Mouse (Mus musculus): ENCODE data around the gene Pmm1. TPM values are rescaled to one million over a fixed set of nuclear protein-coding genes. Genes with fewer than 3 reads are reported as not detected.

Gene Pmm1
- polyA plus RNA-seq, 1 experiment from 2014 or later: 37.7 TPM

DNA sequence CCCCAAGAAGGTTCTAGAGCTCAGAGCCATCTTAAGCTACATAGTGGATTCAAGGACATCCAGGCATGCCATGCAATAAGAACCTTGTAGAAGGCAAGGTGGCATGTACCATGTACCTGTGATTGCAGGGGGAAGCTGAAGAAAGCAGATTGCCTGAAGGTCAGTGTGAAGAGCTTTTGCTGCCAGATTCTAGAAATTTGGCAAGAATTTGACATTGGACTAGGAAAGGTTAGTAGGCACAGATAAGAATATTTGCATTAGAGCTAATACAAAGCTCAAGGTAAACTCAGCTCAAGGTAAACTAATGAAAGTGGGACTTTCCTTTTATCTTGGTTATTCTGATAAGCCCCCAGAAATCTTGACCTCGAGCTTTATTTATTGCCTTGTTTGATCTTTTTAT lies 3.5 kb upstream of the Pmm1 start:
- H3K4me2 ChIP-seq (ENCODE audit: low read depth, low read length): no peak overlapping the region
- 26% methylated on average over 1 of the region's 1 CpGs for WGBS
- peaks cover 5% of the 10 kb centered on the region for H3K4me1 ChIP-seq (replicated peaks; ENCODE audit: control insufficient read depth, insufficient read depth, low read length)
- H3K9ac ChIP-seq (ENCODE audit: low read length): no peak overlapping the region
- H3K4me3 ChIP-seq (ENCODE audit: low read length): no peak overlapping the region
- no peak for ATAC-seq (ENCODE audit: low read depth)
- no peaks in the 10 kb centered on the region for H3K36me3 ChIP-seq (ENCODE audit: control insufficient read depth, insufficient read depth, low read length)
- H3K27ac ChIP-seq (ENCODE audit: low read length): no peak overlapping the region
- H3K9me3 ChIP-seq (ENCODE audit: control insufficient read depth, low read length): no peaks in the 10 kb centered on the region
- H3K27me3 ChIP-seq (ENCODE audit: control insufficient read depth, insufficient read depth, low read depth, low read length): no peaks in the 10 kb centered on the region

DNA sequence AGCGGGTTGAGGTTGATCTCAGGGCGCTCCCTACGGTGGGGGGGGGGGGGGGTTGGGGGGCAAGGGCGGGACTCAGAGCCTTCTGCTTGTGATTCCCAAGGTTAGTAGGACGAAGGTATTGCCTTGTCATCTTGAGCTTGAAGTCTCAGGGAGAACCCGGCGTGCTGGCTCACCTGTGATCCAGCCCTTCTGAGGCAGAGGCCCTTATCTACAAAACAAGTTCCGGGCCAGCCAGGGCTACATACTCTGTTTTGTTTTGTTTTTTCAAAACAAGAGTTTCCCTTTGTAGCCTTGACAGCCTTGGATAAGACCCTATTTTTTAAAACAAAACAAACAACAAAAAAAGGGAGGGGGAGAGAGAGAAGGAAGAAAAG lies 335 bp upstream of the Pmm1 start:
- Histone ChIP-seq H3K27ac (ENCODE audit: low read length) (no peak overlapping the region), H3K36me3 (ENCODE audit: control insufficient read depth, insufficient read depth, low read length) (peaks cover 4% of the 10 kb centered on the region; the same call in 1 of the 2 replicates), H3K4me2 (ENCODE audit: low read depth, low read length) (peak overlapping the region; percentile 96), H3K4me3 (ENCODE audit: low read length) (peak overlapping the region; percentile 68), H3K4me1 (replicated peaks; ENCODE audit: control insufficient read depth, insufficient read depth, low read length) (peaks cover 5% of the 10 kb centered on the region), H3K27me3 (ENCODE audit: control insufficient read depth, insufficient read depth, low read depth, low read length) (no peaks in the 10 kb centered on the region), H3K9ac (ENCODE audit: low read length) (peak overlapping the region; percentile 56), H3K9me3 (ENCODE audit: control insufficient read depth, low read length) (no peaks in the 10 kb centered on the region)
- WGBS: 0% methylated on average over 4 of the region's 8 CpGs
- no peak; the same call in 1 of the 2 replicates for ATAC-seq (ENCODE audit: low read depth)

- no peak overlapping the region for H3K4me3 ChIP-seq (ENCODE audit: low read length)
- H3K9ac ChIP-seq (ENCODE audit: low read length): no peak overlapping the region
- no peaks in the 10 kb centered on the region for H3K27me3 ChIP-seq (ENCODE audit: control insufficient read depth, insufficient read depth, low read depth, low read length)
- no peak overlapping the region for H3K27ac ChIP-seq (ENCODE audit: low read length)
- WGBS: 77% methylated on average over 3 of the region's 3 CpGs
- H3K9me3 ChIP-seq (ENCODE audit: control insufficient read depth, low read length): no peaks in the 10 kb centered on the region
- H3K4me2 ChIP-seq (ENCODE audit: low read depth, low read length): no peak overlapping the region
- peaks cover 5% of the 10 kb centered on the region for H3K4me1 ChIP-seq (replicated peaks; ENCODE audit: control insufficient read depth, insufficient read depth, low read length)
- ATAC-seq (ENCODE audit: low read depth): no peak
- H3K36me3 ChIP-seq (ENCODE audit: control insufficient read depth, insufficient read depth, low read length): peaks cover 19% of the 10 kb centered on the region
Measured at GRCm38 (mm10) chr15:81958906-81959305, 1.8 kb downstream of the Pmm1 start.

DNA sequence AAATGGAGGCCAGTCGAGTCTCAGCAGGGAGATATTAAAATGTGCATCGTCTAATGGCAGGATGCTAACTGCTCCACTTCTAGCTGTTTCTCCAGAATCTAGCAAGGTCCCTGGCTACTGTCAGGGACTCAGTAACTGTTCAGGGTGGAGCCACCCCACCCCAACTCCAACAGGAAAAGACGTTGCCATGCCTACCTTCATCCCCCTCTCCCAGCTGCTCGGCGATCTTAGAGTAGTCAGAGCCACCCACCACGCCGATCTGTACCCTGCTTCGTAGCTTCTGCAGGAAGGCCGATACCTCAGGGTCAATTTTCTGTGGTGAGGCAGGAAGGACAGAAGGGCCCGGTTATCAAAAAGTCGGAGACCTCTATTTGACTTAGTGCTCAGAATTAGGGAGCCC lies 3.1 kb downstream of the Pmm1 start:
- Histone ChIP-seq H3K4me2 (ENCODE audit: low read depth, low read length) (no peak overlapping the region), H3K9ac (ENCODE audit: low read length) (no peak overlapping the region), H3K27me3 (ENCODE audit: control insufficient read depth, insufficient read depth, low read depth, low read length) (no peaks in the 10 kb centered on the region), H3K36me3 (ENCODE audit: control insufficient read depth, insufficient read depth, low read length) (peaks cover 19% of the 10 kb centered on the region), H3K9me3 (ENCODE audit: control insufficient read depth, low read length) (no peaks in the 10 kb centered on the region), H3K4me1 (replicated peaks; ENCODE audit: control insufficient read depth, insufficient read depth, low read length) (peaks cover 5% of the 10 kb centered on the region), H3K4me3 (ENCODE audit: low read length) (no peak overlapping the region), H3K27ac (ENCODE audit: low read length) (no peak overlapping the region)
- ATAC-seq (ENCODE audit: low read depth): no peak
- 77% methylated on average over 11 of the region's 11 CpGs for WGBS

GRCm38 (mm10) chr15:81956457-81956856 lies 4.3 kb downstream of the Pmm1 start:
- Histone ChIP-seq H3K9me3 (ENCODE audit: control insufficient read depth, low read length) (no peaks in the 10 kb centered on the region), H3K4me2 (ENCODE audit: low read depth, low read length) (no peak overlapping the region), H3K27ac (ENCODE audit: low read length) (no peak overlapping the region), H3K36me3 (ENCODE audit: control insufficient read depth, insufficient read depth, low read length) (peaks cover 25% of the 10 kb centered on the region), H3K4me3 (ENCODE audit: low read length) (no peak overlapping the region), H3K4me1 (replicated peaks; ENCODE audit: control insufficient read depth, insufficient read depth, low read length) (peaks cover 5% of the 10 kb centered on the region), H3K27me3 (ENCODE audit: control insufficient read depth, insufficient read depth, low read depth, low read length) (no peaks in the 10 kb centered on the region), H3K9ac (ENCODE audit: low read length) (no peak overlapping the region)
- 63% methylated on average over 8 of the region's 8 CpGs for WGBS
- no peak for ATAC-seq (ENCODE audit: low read depth)

DNA sequence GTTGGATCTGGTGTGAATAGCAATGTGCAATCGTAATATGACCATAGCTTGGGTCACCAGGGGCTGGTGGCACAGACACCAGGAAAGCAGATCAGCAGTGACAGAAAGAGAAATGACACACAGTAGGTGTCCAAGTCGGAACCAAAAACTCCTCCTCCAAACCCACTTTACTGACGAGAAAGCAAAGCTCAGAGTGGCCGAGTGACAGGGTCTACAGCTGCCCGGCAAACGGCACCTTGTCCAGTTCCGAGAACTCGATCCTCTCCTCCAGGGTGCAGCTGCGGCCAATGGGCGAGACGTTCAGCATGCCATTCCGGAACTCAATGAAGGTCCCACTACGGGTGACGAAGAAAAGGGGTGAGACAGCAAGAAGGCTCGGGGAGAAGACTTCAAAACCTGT lies 5.3 kb downstream of the Pmm1 start:
- no peak for ATAC-seq (ENCODE audit: low read depth)
- H3K36me3 ChIP-seq (ENCODE audit: control insufficient read depth, insufficient read depth, low read length): peaks cover 25% of the 10 kb centered on the region
- H3K4me1 ChIP-seq (replicated peaks; ENCODE audit: control insufficient read depth, insufficient read depth, low read length): peaks cover 5% of the 10 kb centered on the region

DNA sequence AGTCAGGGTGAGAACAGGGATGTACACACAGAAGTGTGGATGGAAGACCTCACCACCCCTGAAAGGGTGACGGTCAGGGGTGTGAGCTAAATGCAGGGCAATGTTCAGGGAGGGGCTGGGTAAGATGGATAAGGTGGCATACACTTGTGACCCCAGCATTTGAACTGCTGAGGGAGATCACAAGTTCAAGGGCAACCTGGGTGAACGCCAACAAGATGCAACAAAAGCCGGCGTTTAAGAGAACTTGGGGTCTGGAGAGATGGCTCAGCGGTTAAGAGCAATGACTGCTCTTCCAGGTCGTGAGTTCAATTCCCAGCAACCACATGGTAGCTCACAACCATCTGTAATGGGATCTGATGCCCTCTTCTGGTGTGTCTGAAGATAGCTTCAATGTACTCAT lies 6.0 kb downstream of the Pmm1 start:
- Histone ChIP-seq H3K4me2 (ENCODE audit: low read depth, low read length) (no peak overlapping the region), H3K27me3 (ENCODE audit: control insufficient read depth, insufficient read depth, low read depth, low read length) (no peaks in the 10 kb centered on the region), H3K9me3 (ENCODE audit: control insufficient read depth, low read length) (no peaks in the 10 kb centered on the region), H3K27ac (ENCODE audit: low read length) (no peak overlapping the region), H3K9ac (ENCODE audit: low read length) (no peak overlapping the region), H3K4me1 (replicated peaks; ENCODE audit: control insufficient read depth, insufficient read depth, low read length) (peaks cover 2% of the 10 kb centered on the region), H3K36me3 (ENCODE audit: control insufficient read depth, insufficient read depth, low read length) (peaks cover 25% of the 10 kb centered on the region), H3K4me3 (ENCODE audit: low read length) (no peak overlapping the region)
- WGBS: 82% methylated on average over 6 of the region's 6 CpGs
- ATAC-seq (ENCODE audit: low read depth): no peak

More for the DNA sequence above, 5.3 kb downstream of the Pmm1 start:
- no peaks in the 10 kb centered on the region for H3K9me3 ChIP-seq (ENCODE audit: control insufficient read depth, low read length)
- H3K4me3 ChIP-seq (ENCODE audit: low read length): no peak overlapping the region
- H3K27ac ChIP-seq (ENCODE audit: low read length): no peak overlapping the region
- H3K27me3 ChIP-seq (ENCODE audit: control insufficient read depth, insufficient read depth, low read depth, low read length): no peaks in the 10 kb centered on the region
- H3K4me2 ChIP-seq (ENCODE audit: low read depth, low read length): no peak overlapping the region
- H3K9ac ChIP-seq (ENCODE audit: low read length): no peak overlapping the region
- WGBS: 93% methylated on average over 15 of the region's 15 CpGs

DNA sequence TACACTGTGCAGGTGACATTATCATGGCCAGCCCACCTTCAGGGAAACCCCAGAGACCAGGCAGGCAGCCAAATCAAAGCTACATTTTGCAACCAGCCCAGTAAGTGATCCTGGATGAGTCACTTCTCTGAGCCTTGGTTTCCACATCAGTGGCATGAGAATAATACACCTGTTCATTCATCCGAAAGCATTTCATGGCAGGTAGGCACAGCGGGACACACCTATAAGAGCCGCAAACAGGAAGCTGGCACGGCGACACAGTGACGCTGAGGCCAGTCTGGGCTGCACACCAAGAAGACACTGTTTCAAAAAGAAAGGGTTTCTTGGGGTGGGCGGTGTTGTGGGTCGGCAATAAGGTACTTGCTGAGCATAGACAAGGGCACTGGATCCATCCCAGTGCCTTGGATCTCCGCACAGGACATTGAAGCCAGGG lies 6.6 kb downstream of the Pmm1 start:
- ATAC-seq (ENCODE audit: low read depth): no peak
- Histone ChIP-seq H3K9ac (ENCODE audit: low read length) (no peak overlapping the region), H3K27ac (ENCODE audit: low read length) (no peak overlapping the region), H3K4me1 (replicated peaks; ENCODE audit: control insufficient read depth, insufficient read depth, low read length) (no peaks in the 10 kb centered on the region), H3K4me2 (ENCODE audit: low read depth, low read length) (no peak overlapping the region), H3K27me3 (ENCODE audit: control insufficient read depth, insufficient read depth, low read depth, low read length) (no peaks in the 10 kb centered on the region), H3K4me3 (ENCODE audit: low read length) (no peak overlapping the region), H3K36me3 (ENCODE audit: control insufficient read depth, insufficient read depth, low read length) (peaks cover 25% of the 10 kb centered on the region), H3K9me3 (ENCODE audit: control insufficient read depth, low read length) (no peaks in the 10 kb centered on the region)
- WGBS: 94% methylated on average over 9 of the region's 9 CpGs

GRCm38 (mm10) chr15:81952310-81952709 lies 8.4 kb downstream of the Pmm1 start:
- Histone ChIP-seq H3K4me3 (ENCODE audit: low read length) (no peak overlapping the region), H3K27ac (ENCODE audit: low read length) (no peak overlapping the region), H3K9me3 (ENCODE audit: control insufficient read depth, low read length) (no peaks in the 10 kb centered on the region), H3K9ac (ENCODE audit: low read length) (no peak overlapping the region), H3K36me3 (ENCODE audit: control insufficient read depth, insufficient read depth, low read length) (peaks cover 25% of the 10 kb centered on the region), H3K4me2 (ENCODE audit: low read depth, low read length) (no peak overlapping the region), H3K27me3 (ENCODE audit: control insufficient read depth, insufficient read depth, low read depth, low read length) (no peaks in the 10 kb centered on the region), H3K4me1 (replicated peaks; ENCODE audit: control insufficient read depth, insufficient read depth, low read length) (no peaks in the 10 kb centered on the region)
- WGBS: 83% methylated on average over 4 of the region's 4 CpGs
- no peak for ATAC-seq (ENCODE audit: low read depth)

DNA sequence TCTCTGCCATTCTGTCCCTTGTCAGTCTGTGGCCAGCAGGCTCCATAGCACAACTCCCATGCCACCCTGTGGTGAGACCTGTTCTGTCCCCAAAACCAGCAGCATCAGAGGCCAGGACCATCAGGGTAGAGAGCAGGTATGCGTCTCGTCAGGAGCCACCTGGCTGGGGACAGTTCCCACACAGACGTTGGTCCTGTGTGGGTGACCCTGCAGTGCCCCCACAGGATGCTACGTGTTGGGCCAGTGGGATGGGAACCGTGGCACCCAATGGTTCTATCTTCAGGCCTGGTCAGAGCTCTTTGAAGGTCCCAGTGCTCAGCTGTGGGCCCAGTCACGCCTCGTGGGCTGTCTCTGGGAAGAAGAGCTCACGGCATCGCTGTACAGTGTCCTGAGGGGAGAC lies 9.6 kb downstream of the Pmm1 start:
- Histone ChIP-seq H3K4me2 (ENCODE audit: low read depth, low read length) (no peak overlapping the region), H3K36me3 (ENCODE audit: control insufficient read depth, insufficient read depth, low read length) (peaks cover 22% of the 10 kb centered on the region), H3K27ac (ENCODE audit: low read length) (no peak overlapping the region), H3K4me3 (ENCODE audit: low read length) (no peak overlapping the region), H3K9ac (ENCODE audit: low read length) (no peak overlapping the region), H3K27me3 (ENCODE audit: control insufficient read depth, insufficient read depth, low read depth, low read length) (no peaks in the 10 kb centered on the region), H3K4me1 (replicated peaks; ENCODE audit: control insufficient read depth, insufficient read depth, low read length) (no peaks in the 10 kb centered on the region), H3K9me3 (ENCODE audit: control insufficient read depth, low read length) (no peaks in the 10 kb centered on the region)
- ATAC-seq (ENCODE audit: low read depth): 0 out of 2 replicates have a peak, but pooled peaks have one; percentile 15
- WGBS: 82% methylated on average over 9 of the region's 9 CpGs

All from lung, embryonic 16.5 days (tissue).